Mouse (Mus musculus) small intestine, adult 2 months (tissue): ENCODE measurements around the gene Galnt7.

Source experiments
- CTCF ChIP-seq: fragments of 200-500 bp; IDR thresholded peaks from 2 replicates; pipeline ENCODE4 v1.5.1; 2012; ENCODE audit warnings: low read depth, mild to moderate bottlenecking, control low read depth, inconsistent platforms, low read length, moderate library complexity, mixed read lengths; ENCODE audit not compliant: insufficient replicate concordance, insufficient read length; ENCODE audit errors: extremely low read depth
- POLR2A ChIP-seq: fragments of 200-500 bp; IDR thresholded peaks from 2 replicates; pipeline ENCODE4 v1.6.1; 2012; ENCODE audit warnings: low read depth, mild to moderate bottlenecking, control low read depth, inconsistent platforms, low read length, moderate library complexity

GRCm38 (mm10) chr8:57652456-57653055 lies at the start of gene Galnt7:
- TF ChIP-seq CTCF (no peak), POLR2A (no peak; the same call in 1 of the 2 replicates)
